Mouse (Mus musculus) c-Kit-positive CD71-positive TER-119-negative erythroid progenitor cells, embryonic 14.5 days (primary cell): Measurements from ENCODE around the gene Sesn2.
A peak's percentile ranks its signal among the peaks of the same experiment; 100 is the strongest.
"Not testable (repeated sequence)": the region's sequence is repeated elsewhere in the genome, so short reads cannot be mapped to it uniquely, and the experiment has no call there.

Experiments used
- DNase-seq: peaks from one replicate; pipeline ENCODE4 v3.0.0-alpha.2; 2013; ENCODE audit warnings: low read depth

The Sesn2 gene

DNA sequence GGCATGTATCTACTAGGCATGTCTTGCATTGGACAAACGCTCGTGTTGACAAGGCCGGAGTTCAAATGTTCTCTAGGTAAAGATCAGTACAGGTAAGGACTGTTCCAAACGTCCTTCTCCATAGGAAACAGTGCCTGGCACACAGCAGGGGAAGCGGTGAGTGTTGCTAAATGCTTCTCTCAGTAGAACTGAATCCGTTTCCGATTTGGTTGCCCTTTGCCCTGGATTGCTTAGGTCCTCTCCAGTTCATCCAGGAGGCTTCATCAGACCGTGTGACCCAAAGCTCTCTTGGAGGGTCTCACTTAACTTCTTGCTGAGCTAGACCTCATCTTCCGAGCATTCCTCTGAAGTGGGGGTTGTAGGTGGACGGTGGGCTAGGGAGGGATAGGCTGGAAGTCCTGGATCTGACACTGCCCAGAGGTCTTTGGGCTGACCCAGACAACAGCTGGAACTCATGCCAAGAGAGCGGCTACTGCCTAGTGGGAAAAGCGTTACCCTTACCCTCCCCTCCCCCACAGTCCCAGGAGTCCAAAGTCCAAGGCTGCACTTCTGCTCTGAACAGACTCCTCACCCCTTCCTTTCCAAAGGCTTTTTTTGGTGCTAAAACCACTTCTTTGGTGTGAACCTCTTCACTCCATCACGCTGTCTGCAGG lies 27.2 kb downstream of the Sesn2 start:
- no peak for DNase-seq

GRCm38 (mm10) chr4:132482104-132482503 lies 28.2 kb downstream of the Sesn2 start:
- not testable (repeated sequence) for DNase-seq

DNA sequence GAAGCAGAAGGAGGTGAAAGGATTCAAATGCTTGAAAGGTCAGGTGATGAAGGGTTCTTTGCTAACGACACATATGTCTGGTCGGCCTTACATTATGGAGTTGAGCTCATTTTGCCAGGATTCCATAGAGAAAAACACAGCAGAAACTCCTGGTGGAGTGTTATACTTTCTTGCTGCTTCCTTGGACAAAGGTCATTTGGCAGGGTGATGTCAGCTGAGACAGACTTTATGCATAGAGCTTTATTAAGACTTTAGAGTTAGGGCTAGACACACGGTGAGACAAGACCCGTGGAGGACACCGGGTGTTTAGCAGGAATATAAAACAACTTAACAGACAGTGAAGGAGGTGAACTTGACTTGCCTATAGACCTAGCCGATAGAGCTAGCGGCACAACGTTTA lies 32.5 kb downstream of the Sesn2 start:
- DNase-seq = no peak

DNA sequence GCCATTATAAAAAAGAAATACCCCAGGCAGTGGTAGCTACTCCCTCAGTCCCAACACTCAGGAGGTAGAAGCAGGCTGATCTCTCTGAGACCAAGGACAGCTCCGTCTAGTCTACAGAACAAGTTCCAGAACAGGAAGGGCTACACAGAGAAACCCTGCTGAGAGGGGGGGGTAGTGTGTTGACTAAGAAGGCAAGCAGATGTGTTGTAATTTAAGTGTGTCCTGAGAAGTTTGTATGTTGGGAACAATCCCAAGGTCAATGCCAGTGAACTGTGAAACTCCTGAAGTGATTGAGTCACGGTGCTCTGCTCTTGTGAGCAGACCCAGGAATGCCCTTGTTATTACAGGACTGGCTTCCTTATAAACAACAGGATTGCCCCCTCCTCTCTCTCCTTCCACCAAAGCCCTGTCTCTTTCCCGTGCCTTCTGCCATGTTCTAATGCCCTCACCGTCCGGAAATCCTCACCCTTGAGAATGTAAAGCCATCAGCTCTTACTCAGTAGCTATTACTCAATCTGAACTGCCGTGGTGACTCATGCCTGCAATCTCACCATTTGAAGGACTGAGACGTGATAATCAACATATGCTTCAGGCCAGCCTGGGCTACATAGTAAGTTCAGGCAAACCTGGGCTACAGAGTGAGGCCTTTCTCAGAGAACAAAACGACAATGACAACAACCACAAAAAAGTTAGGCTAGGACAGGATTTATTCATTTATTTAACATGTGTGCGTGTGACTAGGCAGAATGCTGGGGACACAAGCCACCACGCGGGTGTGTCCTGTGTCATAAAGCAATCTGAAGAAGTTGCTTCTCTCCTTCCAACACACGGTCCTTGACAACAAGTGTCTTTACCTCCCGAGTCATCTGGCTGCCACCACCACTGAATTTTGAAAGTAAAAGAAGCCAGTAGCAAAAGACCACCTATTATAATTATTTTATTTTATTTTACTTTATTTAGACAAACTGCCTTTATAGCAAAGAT lies 34.1 kb downstream of the Sesn2 start:
- DNase-seq = no peak

- no peak for DNase-seq
Observed at GRCm38 (mm10) chr4:132474631-132475030, 35.7 kb downstream of the Sesn2 start.

GRCm38 (mm10) chr4:132473411-132473810 lies 36.9 kb downstream of the Sesn2 start:
- DNase-seq = no peak

GRCm38 (mm10) chr4:132469873-132470272 lies 40.4 kb downstream of the Sesn2 start:
- no peak for DNase-seq

GRCm38 (mm10) chr4:132464255-132464613 lies 46.1 kb downstream of the Sesn2 start:
- no peak for DNase-seq

DNA sequence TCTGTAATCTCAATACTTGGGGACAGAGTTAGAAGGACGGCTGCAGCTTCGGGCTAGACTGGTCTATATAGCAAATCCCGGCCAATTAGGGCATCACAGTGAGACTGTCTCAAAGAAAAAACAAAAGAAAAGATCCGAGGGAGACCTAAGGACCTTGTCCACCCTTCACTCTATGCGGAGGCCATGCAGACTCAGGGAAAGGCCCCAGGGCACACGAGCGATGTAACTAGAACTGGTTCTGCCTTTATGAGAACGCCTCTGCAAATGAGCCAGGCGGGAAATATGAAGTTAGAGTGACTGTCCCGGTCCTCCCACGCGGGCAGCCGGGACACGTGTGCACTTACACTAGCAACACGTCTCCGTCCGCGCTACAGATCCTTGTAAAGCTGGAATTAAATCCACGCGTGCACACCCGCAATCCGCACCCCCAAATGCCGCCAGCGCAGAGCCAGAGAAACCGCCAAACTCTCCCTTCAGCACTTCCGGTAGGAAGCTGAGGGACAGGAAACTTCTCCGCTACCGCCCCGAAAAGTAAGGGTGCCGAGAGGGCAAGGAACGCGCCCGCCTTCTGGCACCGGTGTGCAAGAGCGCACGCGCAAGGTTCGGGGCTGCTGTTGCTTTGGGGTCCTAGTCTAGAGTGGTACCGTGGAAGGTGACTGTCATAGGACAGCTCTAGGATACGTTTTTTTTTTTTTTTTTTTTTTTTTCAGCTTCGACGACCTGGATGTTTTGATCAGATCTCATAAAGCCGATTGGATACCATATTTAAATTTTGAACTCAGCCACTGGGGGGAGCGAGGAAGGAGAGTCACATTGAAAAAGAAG lies 46.7 kb downstream of the Sesn2 start, which contains the start of gene Med18:
TSS of gene Med18 (minus strand) at position 492 of the 825 bp plus-strand sequence.
- peak; percentile 94 for DNase-seq

DNA sequence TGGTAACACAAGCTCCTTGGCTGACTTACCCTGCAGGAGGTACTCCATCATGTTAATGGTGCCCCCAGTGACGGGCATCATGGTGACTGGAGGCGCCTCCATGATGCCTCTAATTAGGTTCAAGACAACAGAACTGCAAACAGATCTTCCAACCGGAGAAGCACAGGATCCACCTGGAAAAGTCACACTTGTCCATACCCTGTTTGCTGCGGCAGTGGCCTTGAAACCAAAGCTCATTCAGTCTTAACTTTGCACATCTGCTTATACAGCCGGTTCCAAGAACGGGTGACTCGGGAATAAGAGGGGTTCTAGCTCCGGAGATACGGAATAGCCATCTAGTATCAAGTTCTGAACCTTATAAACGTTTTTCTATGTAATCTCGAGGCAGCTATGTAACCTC lies 47.5 kb downstream of the Sesn2 start:
- DNase-seq = no peak

DNA sequence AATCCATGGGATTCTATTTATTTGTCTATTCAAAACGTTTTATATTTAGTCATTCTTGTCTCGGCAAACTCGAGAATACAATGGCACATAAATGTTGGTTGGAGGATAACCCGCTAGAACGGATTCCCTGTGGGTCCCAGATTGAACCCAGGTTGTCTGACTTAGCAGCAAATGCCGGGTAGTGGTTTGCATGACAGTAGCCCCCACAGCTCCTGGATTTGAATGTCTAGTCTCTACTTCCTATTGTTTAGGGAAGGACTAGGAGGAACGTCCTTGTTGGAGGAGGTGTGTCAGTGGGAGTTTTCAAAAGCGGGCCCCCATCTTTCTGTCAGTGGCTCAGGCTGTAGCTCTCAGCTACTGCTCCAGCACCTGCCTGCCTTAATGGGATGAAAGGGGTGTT lies 50.1 kb downstream of the Sesn2 start:
- DNase-seq = no peak

GRCm38 (mm10) chr4:132455561-132455960 lies 54.7 kb downstream of the Sesn2 start:
- no peak for DNase-seq

DNA sequence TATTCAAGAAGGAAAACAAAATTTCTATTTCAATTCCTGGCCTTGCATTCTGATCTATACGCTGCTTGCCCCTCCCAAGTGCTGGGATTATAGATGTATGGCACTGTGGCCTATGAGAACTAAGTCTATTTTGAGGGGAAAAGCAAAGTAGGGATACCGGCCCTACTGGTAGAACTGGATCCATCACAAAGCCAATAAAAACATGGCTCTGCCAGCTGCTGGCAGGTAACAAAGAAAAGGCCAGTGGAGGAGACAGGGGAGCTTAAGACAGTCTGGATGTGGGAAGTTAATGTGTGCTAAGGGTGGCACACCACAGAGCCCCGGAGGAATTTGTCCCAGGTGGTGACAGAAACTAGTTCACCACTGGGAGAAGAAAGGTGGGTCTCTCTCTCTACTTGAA lies 55.2 kb downstream of the Sesn2 start:
- no peak for DNase-seq

- DNase-seq = no peak
Observed at GRCm38 (mm10) chr4:132454216-132454615, 56.1 kb downstream of the Sesn2 start.

GRCm38 (mm10) chr4:132449778-132450177 lies 60.5 kb downstream of the Sesn2 start:
- DNase-seq = no peak

DNA sequence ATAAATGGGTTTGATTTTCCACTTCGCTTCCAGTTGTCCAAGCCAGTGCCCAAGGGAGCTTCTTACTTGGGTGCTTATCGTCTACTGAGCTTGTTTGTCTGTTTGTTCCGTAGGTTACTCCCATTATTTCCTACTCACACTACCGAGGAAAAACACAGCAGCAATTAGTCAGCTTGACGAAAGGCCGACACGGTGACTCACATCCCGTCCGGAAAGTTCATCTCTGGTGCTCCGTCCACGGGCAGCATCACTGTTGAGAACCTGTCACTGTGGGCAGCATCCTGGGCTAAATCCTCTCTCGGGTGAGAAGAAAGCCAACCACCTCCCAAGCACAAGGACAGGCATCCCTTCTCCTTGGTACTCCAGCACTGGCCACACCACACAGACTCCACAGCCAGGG lies 64.2 kb downstream of the Sesn2 start:
- no peak for DNase-seq

DNA sequence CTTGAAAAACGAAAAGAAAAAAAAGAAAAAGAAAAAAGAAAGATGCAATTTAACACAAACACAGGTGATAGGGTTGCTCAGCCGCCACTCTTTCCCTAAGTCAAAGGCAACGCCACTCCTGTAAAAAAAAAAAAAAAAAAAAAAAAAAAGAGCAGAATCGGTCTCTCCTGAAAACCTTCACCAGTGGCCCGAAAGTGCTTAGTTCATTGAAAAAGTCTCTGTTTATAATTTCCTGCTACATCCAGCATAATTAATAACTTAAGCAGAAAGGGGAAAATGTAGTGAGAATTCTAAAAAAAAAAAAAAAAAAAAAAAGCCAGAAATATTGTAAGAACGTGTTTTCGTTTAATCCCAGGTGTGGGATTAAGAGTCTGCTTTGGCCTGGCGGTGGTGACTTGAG lies 65.8 kb downstream of the Sesn2 start:
- DNase-seq = no peak
